Mouse (Mus musculus) hindlimb bud, embryonic 11.5 days (tissue): Measurements from ENCODE around the gene Tnfrsf19.

Experiments used
- DNase-seq: peaks from one replicate; pipeline ENCODE4 v3.0.0-alpha.2; 2012; ENCODE audit warnings: low read depth, low spot score; ENCODE audit errors: extremely low spot score

Tnfrsf19 gene

GRCm38 (mm10) chr14:61046091-61046681, at the start of gene Tnfrsf19:
Gene Tnfrsf19 (minus strand): TSS chr14:61046490.
- no peak for DNase-seq

DNA sequence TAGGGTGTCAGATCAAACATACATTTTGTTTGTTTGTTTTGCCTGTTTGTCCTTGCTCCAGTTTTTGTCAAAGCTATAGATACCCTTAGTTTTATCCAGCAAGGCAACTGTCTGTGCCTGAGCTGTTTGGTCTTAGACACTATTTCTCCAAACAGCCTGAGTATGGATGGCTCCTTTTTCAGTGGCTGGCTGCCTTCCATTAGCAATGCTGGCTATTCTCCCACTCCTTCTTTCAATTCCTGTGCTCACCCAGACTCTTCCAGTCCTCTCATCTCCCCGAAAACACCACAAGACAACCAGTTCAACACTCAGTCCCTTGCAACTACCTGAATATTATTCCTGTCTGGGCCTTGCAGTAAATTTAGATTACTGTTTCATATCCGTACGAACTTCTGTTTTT, 45.8 kb upstream of the Tnfrsf19 start:
- no peak for DNase-seq

- DNase-seq: no peak
These were observed 44.7 kb upstream of the Tnfrsf19 start for GRCm38 (mm10) chr14:61090955-61091354.

GRCm38 (mm10) chr14:61088187-61088586, 41.9 kb upstream of the Tnfrsf19 start:
- DNase-seq: no peak

DNA sequence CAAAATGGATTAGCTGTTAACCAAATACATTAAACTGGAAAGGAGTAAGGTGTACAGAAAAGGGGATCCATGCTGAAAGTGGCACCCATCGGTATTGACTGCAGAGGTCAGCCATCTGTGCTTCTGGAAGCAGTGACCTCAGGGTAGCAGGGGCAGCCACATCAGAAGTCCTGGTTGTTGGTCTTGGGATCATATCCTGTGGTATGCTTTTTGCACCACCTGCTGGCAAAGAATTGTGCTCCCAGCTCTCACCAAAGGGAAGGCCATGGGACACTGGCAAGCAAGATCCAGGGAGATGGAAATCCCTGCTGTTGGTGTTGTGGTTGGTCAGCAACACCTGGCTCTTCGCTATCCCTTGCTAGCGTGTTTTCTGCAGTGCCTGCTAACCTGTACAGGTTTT, 39.0 kb upstream of the Tnfrsf19 start:
- no peak for DNase-seq

- DNase-seq: no peak
These were observed 23.3 kb upstream of the Tnfrsf19 start for GRCm38 (mm10) chr14:61069555-61069954.

DNA sequence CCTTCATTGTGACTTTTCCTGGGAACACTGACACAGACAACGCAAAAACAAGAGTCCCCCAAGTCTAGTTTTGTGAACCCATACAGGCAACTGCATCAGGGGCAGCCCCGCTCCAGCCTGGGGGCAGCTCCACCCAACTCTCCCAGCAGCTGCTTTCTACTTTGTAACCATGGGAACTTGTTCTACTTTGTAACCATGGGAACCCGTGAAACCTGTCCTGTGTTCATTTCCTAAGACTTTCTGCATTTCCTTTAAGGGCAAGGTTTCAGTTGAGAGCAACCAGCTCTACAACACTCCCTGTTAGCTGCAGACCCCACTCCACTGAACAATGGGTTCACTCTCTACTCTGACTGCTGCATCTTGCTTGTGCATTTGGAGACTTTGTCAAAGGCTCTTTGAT, 15.4 kb upstream of the Tnfrsf19 start:
- DNase-seq: no peak

- DNase-seq: no peak
These were observed 13.1 kb upstream of the Tnfrsf19 start for GRCm38 (mm10) chr14:61059316-61059945.

GRCm38 (mm10) chr14:61056962-61057361, 10.7 kb upstream of the Tnfrsf19 start:
- DNase-seq: no peak

DNA sequence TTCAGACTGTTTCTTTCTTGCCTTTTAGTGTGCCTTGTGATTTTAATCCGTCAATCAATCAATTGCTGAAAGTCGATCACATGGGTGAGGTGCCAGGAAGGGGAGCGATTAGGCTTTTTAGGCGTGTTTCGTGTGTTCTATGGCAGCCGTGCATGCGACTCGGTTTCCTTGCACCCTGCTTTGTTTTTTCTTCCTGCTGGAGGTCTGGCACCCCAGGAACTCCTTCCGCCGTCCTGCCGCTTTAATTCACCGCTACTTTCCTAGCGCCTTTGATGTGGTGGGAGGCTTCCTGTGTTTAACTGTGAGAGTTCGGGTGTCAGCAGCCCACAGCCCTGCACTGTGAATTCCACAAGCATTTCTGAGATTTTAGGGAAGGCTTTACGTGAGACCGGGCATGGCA, 10.2 kb upstream of the Tnfrsf19 start:
- no peak for DNase-seq

- no peak for DNase-seq
These were observed 9.6 kb upstream of the Tnfrsf19 start for GRCm38 (mm10) chr14:61055864-61056263.

GRCm38 (mm10) chr14:61052163-61052562, 5.9 kb upstream of the Tnfrsf19 start:
- no peak for DNase-seq

GRCm38 (mm10) chr14:61045446-61046090, 722 bp downstream of the Tnfrsf19 start:
- no peak for DNase-seq

- no peak for DNase-seq
These were observed 2.0 kb downstream of the Tnfrsf19 start for GRCm38 (mm10) chr14:61044316-61044715.

DNA sequence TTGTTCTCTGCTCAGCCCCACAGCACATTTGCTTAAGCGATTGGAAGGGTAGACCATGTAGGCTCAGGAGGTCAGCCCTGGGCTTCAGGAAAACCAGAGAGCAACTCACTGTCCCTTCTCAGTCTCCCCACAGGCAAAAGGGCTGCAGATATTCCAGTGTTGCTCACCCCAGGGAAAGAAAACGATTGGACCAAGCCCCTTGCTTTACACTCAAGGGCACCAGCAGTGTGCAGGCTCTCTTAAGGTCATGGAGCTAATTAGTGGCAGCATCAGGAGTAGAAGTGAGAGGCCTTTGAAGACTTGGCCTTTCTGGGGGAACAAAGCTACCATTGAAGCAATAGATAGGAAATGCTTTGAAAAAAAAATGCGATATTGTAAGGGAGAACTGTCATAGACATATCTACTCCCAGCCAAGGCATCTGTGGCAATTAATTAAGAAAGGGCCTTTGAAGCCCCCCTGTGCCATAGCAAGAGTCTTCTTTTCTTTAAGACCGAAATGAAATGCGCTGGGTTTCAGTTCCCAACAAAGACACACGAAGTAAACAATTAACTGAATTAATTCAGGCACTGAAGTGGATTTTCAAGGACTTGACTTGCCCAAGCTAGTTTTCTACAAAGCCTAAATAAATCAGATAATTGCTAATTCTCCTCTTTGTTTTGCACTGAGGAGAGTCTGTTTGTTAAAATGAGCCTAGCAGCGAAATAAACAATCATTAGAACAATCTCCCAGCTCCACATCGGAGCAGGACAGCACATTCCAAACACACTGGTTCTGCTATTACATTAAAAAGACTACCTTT, 2.6 kb downstream of the Tnfrsf19 start:
- DNase-seq: no peak

DNA sequence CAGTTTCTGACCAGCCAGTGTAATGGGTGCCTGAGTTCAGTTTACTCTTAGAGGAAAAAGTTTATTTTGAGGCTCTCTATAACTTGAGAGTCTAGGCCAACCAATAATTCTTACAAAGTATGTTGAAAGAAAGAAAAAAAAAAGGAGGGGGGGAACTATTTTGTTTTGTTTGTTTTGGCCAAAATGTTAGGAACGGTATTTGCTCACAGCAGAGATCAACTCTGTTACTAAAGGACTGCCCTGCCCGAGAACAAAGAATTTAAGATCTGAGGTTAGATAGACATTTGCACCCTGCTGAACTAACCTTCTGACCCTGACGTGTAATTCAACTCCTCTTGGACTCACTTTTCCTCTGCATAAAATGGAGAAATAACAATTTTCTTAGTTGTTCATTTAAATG, 4.0 kb downstream of the Tnfrsf19 start:
- DNase-seq: no peak

DNA sequence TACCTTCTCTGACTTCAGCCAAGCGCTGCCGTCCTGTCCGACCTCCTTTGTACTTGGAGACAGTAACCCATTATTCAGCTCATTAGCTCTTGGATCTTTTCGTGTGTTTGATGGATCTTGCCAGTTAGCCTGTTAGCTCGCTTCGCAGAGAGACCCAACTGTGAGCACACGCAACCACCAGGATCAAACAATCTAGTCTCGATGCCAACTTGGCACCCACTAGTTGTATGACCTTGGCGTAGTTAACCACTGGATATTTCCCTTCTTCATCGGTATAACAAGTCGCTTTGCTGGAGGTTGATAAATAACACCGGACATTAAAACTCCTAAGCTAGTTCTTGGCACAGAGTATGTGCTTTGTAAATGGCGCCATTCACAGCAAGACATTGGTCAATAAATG, 6.1 kb downstream of the Tnfrsf19 start:
- no peak for DNase-seq

- DNase-seq: no peak
These were observed 8.2 kb downstream of the Tnfrsf19 start for GRCm38 (mm10) chr14:61038082-61038472.

DNA sequence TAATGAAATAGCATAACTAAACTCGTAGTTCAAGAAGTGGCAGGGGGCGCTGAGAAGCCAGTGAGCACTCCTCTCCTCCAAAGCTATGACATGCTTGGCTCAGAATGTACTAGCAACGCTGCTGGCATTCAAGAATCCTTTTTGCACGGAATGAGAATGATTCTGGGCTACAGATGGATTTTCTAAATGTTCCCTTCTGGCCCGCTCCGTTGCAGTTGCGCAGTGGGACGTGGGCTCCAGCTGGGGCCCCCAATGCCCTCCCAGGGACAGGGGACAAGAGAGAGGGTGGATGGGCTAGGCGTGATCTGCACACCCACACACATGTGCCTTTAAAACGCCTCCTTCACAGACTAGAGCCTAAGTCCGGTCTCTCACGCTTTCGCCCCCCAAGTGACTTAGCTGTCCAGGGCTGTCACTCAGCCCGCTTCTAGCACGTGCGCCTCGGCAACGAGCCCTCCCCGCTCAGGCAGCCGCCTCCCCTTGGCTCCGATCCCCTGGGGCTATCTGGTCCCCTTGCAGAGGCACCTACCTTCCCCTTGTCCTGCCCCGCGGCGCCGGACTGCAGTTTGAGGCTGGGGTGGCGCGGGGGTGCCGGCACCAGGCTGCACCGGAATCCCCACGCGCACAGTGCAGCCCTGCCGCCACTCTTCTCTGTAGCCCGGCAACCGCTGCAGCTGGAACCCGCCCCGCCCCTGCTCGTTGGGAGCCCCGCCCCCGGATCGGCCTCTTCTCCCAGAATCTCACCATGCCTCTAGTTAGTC, 8.8 kb downstream of the Tnfrsf19 start:
- DNase-seq: no peak

- no peak for DNase-seq
These were observed 15.9 kb downstream of the Tnfrsf19 start for GRCm38 (mm10) chr14:61030366-61030765.

GRCm38 (mm10) chr14:61024006-61024405, 22.3 kb downstream of the Tnfrsf19 start:
- DNase-seq: no peak
